Mouse (Mus musculus) c-Kit-negative CD71-positive TER-119-positive erythroid progenitor cells, embryonic 14.5 days (primary cell): ENCODE results near the gene Trpv3.

ENCODE experiments used
- DNase-seq: peaks from one replicate; pipeline ENCODE4 v3.0.0-alpha.2; 2013; ENCODE audit warnings: low read depth, low spot score

The Trpv3 gene

GRCm38 (mm10) chr11:73267267-73267666, at the start of gene Trpv3:
TSS of gene Trpv3 (plus strand) at chr11:73267388.
- no peak for DNase-seq

- no peak for DNase-seq
Observed at GRCm38 (mm10) chr11:73219671-73220070, 47.5 kb upstream of the Trpv3 start.

GRCm38 (mm10) chr11:73220651-73221050, 46.5 kb upstream of the Trpv3 start:
- no peak for DNase-seq

- no peak for DNase-seq
Observed at GRCm38 (mm10) chr11:73222846-73223245, 44.3 kb upstream of the Trpv3 start.

- DNase-seq = no peak
Observed at GRCm38 (mm10) chr11:73223966-73224365, 43.2 kb upstream of the Trpv3 start.

- DNase-seq = no peak
Observed at GRCm38 (mm10) chr11:73225856-73226255, 41.3 kb upstream of the Trpv3 start.

GRCm38 (mm10) chr11:73228881-73229280, 38.3 kb upstream of the Trpv3 start:
- DNase-seq = no peak

GRCm38 (mm10) chr11:73230081-73230480, 37.1 kb upstream of the Trpv3 start:
- DNase-seq = no peak

- DNase-seq = no peak
Observed at GRCm38 (mm10) chr11:73232513-73232912, 34.7 kb upstream of the Trpv3 start.

- no peak for DNase-seq
Observed at GRCm38 (mm10) chr11:73233992-73234391, 33.2 kb upstream of the Trpv3 start, which contains the start of gene Trpv1. TSS of gene Trpv1 (plus strand) at chr11:73234292.

- no peak for DNase-seq
Observed at GRCm38 (mm10) chr11:73235990-73236701, 31.0 kb upstream of the Trpv3 start.

- DNase-seq = no peak
Observed at GRCm38 (mm10) chr11:73236731-73237130, 30.5 kb upstream of the Trpv3 start.

- no peak for DNase-seq
Observed at GRCm38 (mm10) chr11:73242199-73242598, 25.0 kb upstream of the Trpv3 start.

GRCm38 (mm10) chr11:73242777-73243176, 24.4 kb upstream of the Trpv3 start:
- no peak for DNase-seq

- no peak for DNase-seq
Observed at GRCm38 (mm10) chr11:73257362-73257945, 9.7 kb upstream of the Trpv3 start.

- DNase-seq = no peak
Observed at GRCm38 (mm10) chr11:73258664-73259063, 8.5 kb upstream of the Trpv3 start.

- DNase-seq = no peak
Observed at GRCm38 (mm10) chr11:73260457-73260856, 6.7 kb upstream of the Trpv3 start.

GRCm38 (mm10) chr11:73261385-73261784, 5.8 kb upstream of the Trpv3 start:
- no peak for DNase-seq

- no peak for DNase-seq
Observed at GRCm38 (mm10) chr11:73274821-73275220, 7.6 kb downstream of the Trpv3 start.

- no peak for DNase-seq
Observed at GRCm38 (mm10) chr11:73280710-73281109, 13.5 kb downstream of the Trpv3 start.

GRCm38 (mm10) chr11:73281528-73282027, 14.4 kb downstream of the Trpv3 start:
- DNase-seq = no peak

- no peak for DNase-seq
Observed at GRCm38 (mm10) chr11:73283369-73283768, 16.2 kb downstream of the Trpv3 start.

- DNase-seq = no peak
Observed at GRCm38 (mm10) chr11:73283926-73284325, 16.7 kb downstream of the Trpv3 start.
